Mouse (Mus musculus) myocyte (in vitro differentiated cells): Measurements from ENCODE around the gene Ablim2.

ENCODE experiments used
- CEBPB ChIP-seq: IDR thresholded peaks from 2 replicates; pipeline ENCODE4 v1.6.1; 2011; ENCODE audit warnings: mild to moderate bottlenecking, moderate library complexity; ENCODE audit not compliant: poor library complexity, insufficient read depth, severe bottlenecking
- MYOD1 ChIP-seq, 3 experiments: IDR thresholded peaks; one replicate each; pipeline ENCODE4 v1.6.1; 2011; ENCODE audit warnings: control low read depth in 2 of 3, low read depth in 2 of 3, mild to moderate bottlenecking in 2 of 3, moderate library complexity in 1 of 3; ENCODE audit not compliant: insufficient read length in 2 of 3, control insufficient read depth in 1 of 3
- POLR2A ChIP-seq: IDR thresholded peaks from one replicate; pipeline ENCODE4 v1.6.1; 2011; ENCODE audit warnings: low read depth, mild to moderate bottlenecking, control low read depth, moderate library complexity; ENCODE audit not compliant: insufficient read length
- REST ChIP-seq: IDR thresholded peaks from one replicate; pipeline ENCODE4 v1.6.1; 2011; ENCODE audit warnings: mild to moderate bottlenecking, control low read depth, moderate library complexity; ENCODE audit not compliant: insufficient read depth, insufficient read length

GRCm38 (mm10) chr5:35722654-35723053 lies 35.0 kb upstream of the Ablim2 start:
- TF ChIP-seq MYOD1 (IDR thresholded peaks at IDR 0.05; ENCODE audit: control insufficient read depth in 1 of 3, insufficient read length in 2 of 3, low read depth in 2 of 3) (no peak), POLR2A (no peak), CEBPB (no peak), REST (no peak)
